Mouse (Mus musculus) neural tube, embryonic 14.5 days (tissue): ENCODE measurements around the gene Ndp. TPM values are rescaled to one million over a fixed set of nuclear protein-coding genes. Genes with fewer than 3 reads are reported as not detected.

ENCODE experiments used
- ATAC-seq: fragments of 200-750 bp; cut with Nextera tagmentation; 2 replicates; pipeline ENCODE4 v1.8.0; 2017; ENCODE audit warnings: low read depth, mild to moderate bottlenecking, moderate TSS enrichment, moderate library complexity
- H3K27ac ChIP-seq: fragments of 300-500 bp; sonication (generic); 2 replicates; pipeline ENCODE4 v1.5.1; 2014; ENCODE audit warnings: low read depth, mild to moderate bottlenecking, control low read depth, low read length, moderate library complexity, mixed read lengths
- H3K27me3 ChIP-seq: fragments of 300-500 bp; sonication (generic); 2 replicates; pipeline ENCODE4 v1.6.1; 2014; ENCODE audit warnings: low read length; ENCODE audit not compliant: control insufficient read depth, insufficient read depth
- H3K36me3 ChIP-seq: fragments of 300-500 bp; sonication (generic); 2 replicates; pipeline ENCODE4 v1.6.1; 2014; ENCODE audit warnings: low read length, mixed read lengths; ENCODE audit not compliant: control insufficient read depth, insufficient read depth
- H3K4me1 ChIP-seq: fragments of 300-500 bp; sonication (generic); 2 replicates; pipeline ENCODE4 v1.6.1; 2014; ENCODE audit warnings: low read length; ENCODE audit not compliant: control insufficient read depth, insufficient read depth
- H3K4me2 ChIP-seq: fragments of 300-500 bp; sonication (generic); 2 replicates; pipeline ENCODE4 v1.6.1; 2014; ENCODE audit warnings: mild to moderate bottlenecking, low read depth, low read length, control low read depth
- H3K4me3 ChIP-seq: fragments of 300-500 bp; sonication (generic); 2 replicates; pipeline ENCODE4 v1.5.1; 2014; ENCODE audit warnings: low read depth, low read length, control low read depth, mixed read lengths
- H3K9ac ChIP-seq: fragments of 300-500 bp; sonication (generic); replicated peaks from 2 replicates; pipeline ENCODE4 v1.6.1; 2014; ENCODE audit warnings: low read depth, mild to moderate bottlenecking, control low read depth, low read length, mixed read lengths
- H3K9me3 ChIP-seq: fragments of 300-500 bp; sonication (generic); 2 replicates; pipeline ENCODE4 v1.6.1; 2016; ENCODE audit warnings: low read length; ENCODE audit not compliant: control insufficient read depth
- WGBS: fragments of 180-500 bp; shearing (Covaris S2); extraction: QIAGEN DNeasy Blood & Tissue Kit; methylation state at CpG from one replicate; pipeline ENCODE4 v1.1.7; 2014; 5-methylcytosine and 5-hydroxymethylcytosine counted together
- polyA plus RNA-seq: library from polyadenylated mRNA; unstranded; fragments of >200 nt; fragmentation: Nextera tagmentation; extraction: Ambion mirVana; gene quantifications from 2 replicates; pipeline ENCODE4 v1.2.1, GENCODE M21; 2014

The Ndp gene
- polyA plus RNA-seq, 1 experiment from 2014 or later, result 12.5 TPM

DNA sequence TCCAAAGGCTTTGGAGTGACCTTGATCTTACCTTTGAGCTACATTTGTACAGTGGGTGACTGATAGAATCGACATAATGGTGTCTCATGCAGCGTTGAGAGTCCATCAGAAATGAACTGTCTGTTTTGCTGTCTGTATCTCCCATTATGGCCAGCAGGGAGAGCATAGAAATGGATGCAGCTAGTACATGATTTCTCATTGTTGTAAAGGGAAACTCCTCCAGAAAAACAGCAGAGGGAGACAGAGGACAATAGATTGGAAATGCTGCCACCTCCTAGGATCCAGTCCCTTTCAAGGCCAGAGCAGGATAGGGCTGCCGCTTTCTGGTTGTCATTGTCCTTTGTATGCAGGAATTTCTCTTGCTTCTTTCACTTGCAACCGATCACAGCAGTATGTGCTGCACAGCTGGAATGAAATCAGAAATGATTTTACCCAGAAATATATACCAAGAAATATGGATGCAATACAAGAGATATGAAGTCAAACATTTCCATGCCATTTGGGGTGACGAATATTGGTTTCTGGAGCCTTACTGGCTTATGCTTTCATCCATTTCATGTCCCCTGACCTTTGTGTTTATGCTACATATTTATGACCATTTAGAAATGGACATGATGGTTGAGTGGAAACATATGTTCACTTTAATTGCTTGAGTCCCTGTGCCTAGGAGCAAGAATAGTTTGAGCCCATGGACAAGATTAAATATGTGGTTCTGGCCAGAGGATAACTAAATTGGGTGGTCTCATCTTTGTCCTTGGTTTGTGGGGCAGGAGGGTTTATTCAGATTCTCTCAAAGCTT, 17.0 kb downstream of the Ndp start:
- peak; percentile 98 for ATAC-seq
- Histone ChIP-seq H3K4me2 (no peak overlapping the region), H3K4me3 (no peak overlapping the region), H3K4me1 (no peaks in the 10 kb centered on the region), H3K9me3 (no peaks in the 10 kb centered on the region), H3K9ac (no peak overlapping the region), H3K36me3 (no peaks in the 10 kb centered on the region), H3K27ac (0 out of 2 replicates have a peak overlapping the region, but pooled peaks have one; percentile 16), H3K27me3 (no peaks in the 10 kb centered on the region)
- WGBS, result 35% methylated on average over 5 of the region's 5 CpGs

DNA sequence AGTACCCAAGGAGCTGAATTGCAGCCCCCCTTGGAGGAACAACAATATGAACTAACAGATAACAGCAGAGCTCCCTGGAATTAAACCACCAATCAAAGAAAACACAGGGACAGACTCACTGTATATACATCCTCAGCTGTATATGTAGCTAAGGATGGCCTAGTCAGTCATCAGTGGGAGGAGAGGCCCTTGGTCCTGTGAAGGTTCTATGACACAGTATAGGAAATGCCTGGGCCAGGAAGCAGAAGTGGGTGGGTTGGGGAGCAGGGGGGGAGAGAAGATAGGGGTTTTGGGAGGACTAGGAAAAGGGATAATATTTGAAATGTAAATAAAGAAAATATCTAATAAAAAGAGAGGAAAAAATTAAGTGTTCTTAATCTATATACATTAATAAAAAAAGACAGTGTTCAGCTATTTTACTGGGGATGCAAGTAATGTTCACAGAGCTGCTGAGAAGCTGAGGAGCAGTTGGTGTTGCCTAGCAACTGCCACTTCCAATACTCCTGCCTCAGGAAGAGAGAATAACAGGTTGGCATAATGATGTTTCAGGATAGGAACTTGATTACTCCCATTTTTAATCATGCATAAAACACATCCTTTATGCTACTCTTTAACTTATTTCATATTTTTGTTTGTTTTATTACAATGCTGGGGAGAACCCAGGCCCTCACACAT, 43.8 kb downstream of the Ndp start:
- no peaks in the 10 kb centered on the region for H3K4me1 ChIP-seq
- H3K27ac ChIP-seq, result no peak overlapping the region
- H3K4me2 ChIP-seq, result no peak overlapping the region
- no peaks in the 10 kb centered on the region for H3K27me3 ChIP-seq
- no peaks in the 10 kb centered on the region for H3K36me3 ChIP-seq
- H3K9ac ChIP-seq, result no peak overlapping the region
- ATAC-seq, result no peak
- no peaks in the 10 kb centered on the region for H3K9me3 ChIP-seq
- no peak overlapping the region for H3K4me3 ChIP-seq

DNA sequence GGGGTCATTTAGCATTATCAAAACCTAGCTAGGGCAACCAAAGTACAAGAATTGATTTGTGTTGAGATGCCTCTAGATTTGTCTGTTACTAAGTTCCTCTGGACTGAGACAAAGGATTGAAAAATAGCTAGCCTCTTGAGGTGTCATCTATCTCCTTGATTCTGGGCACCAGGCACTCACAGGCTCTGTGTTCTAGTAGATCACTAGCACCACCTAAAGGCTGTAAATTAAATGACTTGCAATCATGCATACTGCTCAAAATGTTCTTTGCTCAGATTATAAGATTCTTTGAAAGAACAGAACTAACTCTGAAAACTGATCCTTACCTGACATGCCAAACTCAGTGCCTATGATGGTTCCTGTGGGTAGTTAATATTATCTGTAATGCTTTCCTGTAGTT, 51.3 kb downstream of the Ndp start:
- Histone ChIP-seq H3K4me1 (no peaks in the 10 kb centered on the region), H3K9me3 (no peaks in the 10 kb centered on the region), H3K4me2 (no peak overlapping the region), H3K4me3 (no peak overlapping the region), H3K27ac (no peak overlapping the region), H3K36me3 (no peaks in the 10 kb centered on the region), H3K9ac (no peak overlapping the region), H3K27me3 (no peaks in the 10 kb centered on the region)
- no peak for ATAC-seq

DNA sequence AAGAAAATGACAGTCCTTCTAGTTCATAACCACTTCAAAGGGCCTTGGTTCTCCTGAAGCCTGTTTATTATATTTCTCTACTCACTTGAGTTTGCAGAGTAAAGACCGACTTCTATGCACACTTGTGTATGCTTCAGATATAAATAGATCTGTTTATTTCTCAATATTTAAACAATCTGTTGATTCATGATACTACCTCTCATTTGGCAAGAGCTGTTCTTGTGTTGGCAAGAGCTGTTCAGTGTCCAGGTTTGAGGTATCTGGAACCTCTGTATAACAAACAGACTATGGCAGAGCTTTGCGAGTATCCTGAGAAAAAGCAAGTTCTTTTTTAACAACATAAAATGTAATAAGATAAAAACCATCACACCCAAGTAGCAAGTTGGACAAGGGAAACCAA, 65.5 kb downstream of the Ndp start:
- WGBS, result 89% methylated on average over 2 of the region's 2 CpGs
- no peak overlapping the region for H3K9ac ChIP-seq
- H3K36me3 ChIP-seq, result no peaks in the 10 kb centered on the region
- no peak overlapping the region for H3K4me3 ChIP-seq
- ATAC-seq, result no peak
- no peaks in the 10 kb centered on the region for H3K27me3 ChIP-seq
- no peaks in the 10 kb centered on the region for H3K9me3 ChIP-seq
- no peak overlapping the region for H3K4me2 ChIP-seq
- H3K4me1 ChIP-seq, result no peaks in the 10 kb centered on the region
- H3K27ac ChIP-seq, result no peak overlapping the region

- Histone ChIP-seq H3K4me3 (no peak overlapping the region), H3K4me2 (no peak overlapping the region), H3K9ac (no peak overlapping the region), H3K36me3 (no peaks in the 10 kb centered on the region), H3K4me1 (no peaks in the 10 kb centered on the region), H3K27ac (no peak overlapping the region), H3K9me3 (no peaks in the 10 kb centered on the region), H3K27me3 (no peaks in the 10 kb centered on the region)
- 85% methylated on average over 2 of the region's 2 CpGs for WGBS
- ATAC-seq, result no peak
Observed at GRCm38 (mm10) chrX:16841443-16841842, 70.1 kb downstream of the Ndp start.

- Histone ChIP-seq H3K36me3 (no peaks in the 10 kb centered on the region), H3K4me1 (no peaks in the 10 kb centered on the region), H3K4me2 (no peak overlapping the region), H3K27ac (no peak overlapping the region), H3K4me3 (no peak overlapping the region), H3K9me3 (no peaks in the 10 kb centered on the region), H3K27me3 (no peaks in the 10 kb centered on the region), H3K9ac (no peak overlapping the region)
- WGBS, result 90% methylated on average over 1 of the region's 1 CpGs
- no peak for ATAC-seq
Observed at GRCm38 (mm10) chrX:16837293-16837692, 74.3 kb downstream of the Ndp start.

- Histone ChIP-seq H3K27me3 (no peaks in the 10 kb centered on the region), H3K4me1 (no peaks in the 10 kb centered on the region), H3K4me2 (no peak overlapping the region), H3K9ac (no peak overlapping the region), H3K36me3 (no peaks in the 10 kb centered on the region), H3K9me3 (no peaks in the 10 kb centered on the region), H3K4me3 (no peak overlapping the region), H3K27ac (no peak overlapping the region)
- no peak for ATAC-seq
Observed at GRCm38 (mm10) chrX:16836488-16837082, 75.0 kb downstream of the Ndp start.
